Mouse (Mus musculus) left cerebral cortex, postnatal 14 days (tissue): ENCODE results near the gene Tomm40. TPM values are rescaled to one million over a fixed set of nuclear protein-coding genes. Genes with fewer than 3 reads are reported as not detected.

Experiments
- DNase-seq, 2 experiments: peaks; one replicate each; pipeline ENCODE4 v3.0.0; 2021 to 2022; ENCODE audit warnings: low spot score in 2 of 2, mixed read lengths in 1 of 2
- intact Hi-C: fragments of 180-260 bp; cut with DNase I; formaldehyde crosslinking; loops from one replicate; pipeline ENCODE4 v1.15.1; 2025
- total RNA-seq, 2 experiments: library from RNA; stranded (reverse); gene quantifications; 2 replicates each; pipeline ENCODE4 v1.2.3; 2021

Gene Tomm40
- total RNA-seq, 2 experiments from 2014 or later = 104 to 120 TPM

DNA sequence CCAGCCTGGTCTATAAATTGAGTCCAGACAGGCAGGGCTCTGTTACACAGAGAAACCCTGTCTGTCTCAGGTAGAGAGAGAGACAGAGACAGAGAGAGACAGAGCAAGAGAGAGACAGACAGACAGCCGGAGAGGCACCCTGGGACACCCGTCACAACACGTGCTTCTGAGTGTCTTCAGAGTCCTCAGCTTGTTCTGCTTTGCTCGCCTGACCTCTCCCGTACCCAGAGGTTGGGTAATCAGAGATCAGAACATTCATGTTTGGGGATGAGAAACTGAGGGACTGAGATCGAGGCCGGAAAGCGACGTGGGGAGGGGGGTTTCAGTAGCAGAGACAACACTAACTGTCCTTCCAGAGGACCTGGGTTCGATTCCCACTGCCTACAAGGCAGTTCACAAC is 39.4 kb downstream of the Tomm40 start:
- DNase-seq = no peak
- intact Hi-C loops = no loop called here

GRCm38 (mm10) chr7:19673083-19673699 is 42.0 kb downstream of the Tomm40 start:
- intact Hi-C loops = no loop called here
- DNase-seq = no peak

DNA sequence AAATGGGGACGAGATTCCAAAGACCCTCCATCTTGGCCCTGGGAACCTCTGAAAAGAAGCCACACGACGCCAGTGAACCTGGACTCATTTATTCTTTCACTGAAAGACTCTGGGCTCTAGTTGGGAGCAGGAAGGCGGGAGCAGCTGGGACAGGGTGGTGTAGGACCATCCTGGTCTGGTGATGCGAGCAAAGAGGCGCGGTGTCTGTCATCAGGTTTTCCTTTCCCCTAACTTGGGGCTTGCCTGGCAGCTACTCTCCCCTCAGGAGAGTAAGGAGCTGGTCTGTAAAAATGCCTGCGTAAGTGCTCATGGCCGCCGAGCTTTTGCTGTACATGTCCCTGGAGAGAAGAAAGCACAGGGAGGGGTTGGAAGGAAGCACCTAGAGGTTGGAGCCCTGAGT is 43.7 kb downstream of the Tomm40 start:
- intact Hi-C loops = no loop called here
- no peak for DNase-seq

GRCm38 (mm10) chr7:19668947-19669721 is 46.1 kb downstream of the Tomm40 start:
- peak; percentile 96 to 98 for DNase-seq
- intact Hi-C loops = loop anchor here (2.0 kb wide), 1 partner anchor 32 kb away; no protein-coding TSS in a partner anchor

DNA sequence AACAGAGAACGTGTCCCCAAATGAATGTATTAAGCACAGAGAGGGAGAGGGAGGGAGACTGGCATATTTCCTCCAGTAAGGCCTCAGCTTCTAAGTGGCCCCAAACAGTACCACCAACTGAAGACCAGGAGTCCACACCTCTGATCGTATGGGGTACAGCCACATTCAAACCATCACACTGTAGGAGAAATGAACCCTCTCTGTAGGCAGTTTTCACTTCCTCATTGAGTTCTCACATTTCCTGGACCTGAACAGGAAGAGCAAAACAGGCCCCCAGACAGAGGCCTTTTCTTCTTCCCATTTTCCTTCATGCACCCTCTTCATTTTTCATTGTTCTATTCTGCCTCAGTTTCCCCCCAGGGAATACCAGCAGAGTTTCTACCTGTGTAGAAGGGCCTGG is 47.8 kb downstream of the Tomm40 start:
- no peak for DNase-seq
- intact Hi-C loops = no loop called here

DNA sequence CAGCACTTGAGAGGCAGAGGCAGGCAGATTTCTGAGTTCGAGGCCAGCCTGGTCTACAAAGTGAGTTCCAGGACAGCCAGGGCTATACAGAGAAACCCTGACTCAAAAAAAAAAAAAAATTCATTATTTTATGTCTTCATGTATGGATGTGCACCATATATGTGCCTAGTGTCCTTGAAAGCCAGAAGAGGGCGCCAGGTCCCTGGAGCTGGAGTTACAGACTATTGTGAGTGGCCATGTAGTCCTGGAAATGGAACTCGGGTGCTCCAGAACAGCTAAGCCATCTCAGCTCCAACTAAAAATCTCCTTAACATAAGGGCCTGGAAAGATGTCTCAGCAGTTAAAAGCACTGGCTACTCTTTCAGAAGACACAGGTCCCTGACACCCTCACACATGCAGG is 48.5 kb downstream of the Tomm40 start:
- intact Hi-C loops = no loop called here
- DNase-seq = no peak

- DNase-seq = peak; percentile 97 to 98
- intact Hi-C loops = no loop called here
These were observed 50.0 kb downstream of the Tomm40 start, which contains the start of gene Clptm1 for GRCm38 (mm10) chr7:19664955-19665841. Gene Clptm1, minus strand, starts transcription at chr7:19665033.

- no peak for DNase-seq
- intact Hi-C loops = no loop called here
These were observed 50.7 kb downstream of the Tomm40 start for GRCm38 (mm10) chr7:19664455-19664954.

- no peak for DNase-seq
- intact Hi-C loops = no loop called here
These were observed 51.3 kb downstream of the Tomm40 start for GRCm38 (mm10) chr7:19663940-19664339.

DNA sequence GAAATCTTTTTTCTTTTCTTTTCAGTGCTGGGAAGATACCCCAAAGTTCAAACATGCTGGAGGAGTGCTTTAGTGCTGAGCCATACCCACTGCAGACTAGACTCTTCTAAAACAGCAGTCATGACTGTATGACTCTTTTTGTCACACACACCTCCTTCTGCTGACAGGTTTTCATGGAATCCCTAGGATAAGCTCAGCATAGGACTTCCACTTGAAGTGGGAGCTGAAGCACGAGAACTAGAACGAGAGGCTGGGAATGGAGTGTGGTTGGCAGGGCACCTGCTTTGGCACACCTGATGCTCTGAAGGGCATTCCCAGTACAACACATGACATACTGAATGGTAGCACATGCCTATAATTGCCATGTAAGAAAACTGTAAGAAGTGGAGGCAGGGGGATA is 62.6 kb downstream of the Tomm40 start:
- no peak for DNase-seq
- intact Hi-C loops = no loop called here

Other genes with a start within 250 kb of the Tomm40 start
- gene Bloc1s3, start 207.1 kb downstream of the Tomm40 start, total RNA-seq = 1 to 10 TPM; 7.1 to 7.2 TPM
- gene Trappc6a, start 207.0 kb downstream of the Tomm40 start, total RNA-seq = 10 to 100 TPM; 17.7 to 18.1 TPM
- gene Nkpd1, start 197.6 kb downstream of the Tomm40 start, total RNA-seq = 1 to 10 TPM in 1 of 2 experiments, under 1 TPM in 1; 0.68 to 1.1 TPM
- gene Ppp1r37, start 152.4 kb downstream of the Tomm40 start, total RNA-seq = 10 to 100 TPM; 87.9 to 98.8 TPM
- gene Zfp296, start 138.2 kb downstream of the Tomm40 start, total RNA-seq = under 1 TPM; 0.51 to 0.68 TPM
- 10 to 100 TPM; 43.8 to 46.0 TPM for gene Gemin7, start 137.8 kb downstream of the Tomm40 start, total RNA-seq
- 10 to 100 TPM; 84.4 to 84.6 TPM for gene Clasrp, start 111.0 kb downstream of the Tomm40 start, total RNA-seq
- 1 to 10 TPM; 6.1 to 6.3 TPM for gene Relb, start 86.0 kb downstream of the Tomm40 start, total RNA-seq
- 100 to 1,000 TPM; 156 to 159 TPM for gene Clptm1, start 50.4 kb downstream of the Tomm40 start, total RNA-seq
- gene Apoc2, start 37.5 kb downstream of the Tomm40 start, total RNA-seq = not detected
- gene Gm44805, start 34.0 kb downstream of the Tomm40 start, total RNA-seq = not detected
- gene Apoc4, start 34.0 kb downstream of the Tomm40 start, total RNA-seq = not detected
- gene Apoc1, start 22.8 kb downstream of the Tomm40 start, total RNA-seq = 1 to 10 TPM; 2.2 to 3.3 TPM
- 1,000 to 10,000 TPM; 1,873 to 2,039 TPM for gene Apoe, start 16.2 kb downstream of the Tomm40 start, total RNA-seq
- gene Nectin2, start 35.0 kb upstream of the Tomm40 start, total RNA-seq = 10 to 100 TPM; 11.6 to 15.2 TPM
- gene Bcam, start 55.6 kb upstream of the Tomm40 start, total RNA-seq = 10 to 100 TPM; 10.7 to 11.0 TPM
- not detected for gene Cblc, start 81.4 kb upstream of the Tomm40 start, total RNA-seq
- 1 to 10 TPM in 1 of 2 experiments, not detected in 1; 1.2 TPM for gene Bcl3, start 107.3 kb upstream of the Tomm40 start, total RNA-seq
- 1 to 10 TPM; 3.0 to 4.1 TPM for gene Gm19345, start 136.6 kb upstream of the Tomm40 start, total RNA-seq
- gene Ceacam16, start 145.9 kb upstream of the Tomm40 start, total RNA-seq = not detected
- not detected for gene Ceacam19, start 172.5 kb upstream of the Tomm40 start, total RNA-seq
- 10 to 100 TPM; 10.1 to 11.4 TPM for gene Pvr, start 205.7 kb upstream of the Tomm40 start, total RNA-seq
- not detected for gene Igsf23, start 235.3 kb upstream of the Tomm40 start, total RNA-seq
- gene Ceacam20, start 250.0 kb upstream of the Tomm40 start, total RNA-seq = not detected